Mouse (Mus musculus): ENCODE measurements around the gene Dnajc5.

Dnajc5 gene

DNA sequence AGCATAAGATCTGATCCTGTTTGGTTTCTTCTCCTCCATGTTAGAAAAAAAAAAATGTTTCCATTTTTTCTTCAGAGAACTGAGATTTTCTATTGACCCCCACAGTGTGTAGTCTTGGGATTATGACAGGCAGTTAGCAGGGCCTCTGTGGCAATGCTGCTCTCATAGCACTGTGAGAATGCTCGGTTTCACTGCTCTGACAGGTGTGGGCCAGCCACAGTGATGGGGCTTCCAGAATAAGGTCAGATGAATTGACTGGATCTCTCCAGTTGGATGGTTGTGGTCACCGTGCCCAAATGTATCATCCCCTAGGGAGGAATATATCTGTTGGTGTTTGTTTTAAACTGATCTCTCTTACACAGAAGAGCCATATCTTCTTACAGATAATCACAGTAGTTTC lies 11.1 kb upstream of the Dnajc5 start:
- in situ Hi-C loops (cut with MboI, MseI), result no loop called here

DNA sequence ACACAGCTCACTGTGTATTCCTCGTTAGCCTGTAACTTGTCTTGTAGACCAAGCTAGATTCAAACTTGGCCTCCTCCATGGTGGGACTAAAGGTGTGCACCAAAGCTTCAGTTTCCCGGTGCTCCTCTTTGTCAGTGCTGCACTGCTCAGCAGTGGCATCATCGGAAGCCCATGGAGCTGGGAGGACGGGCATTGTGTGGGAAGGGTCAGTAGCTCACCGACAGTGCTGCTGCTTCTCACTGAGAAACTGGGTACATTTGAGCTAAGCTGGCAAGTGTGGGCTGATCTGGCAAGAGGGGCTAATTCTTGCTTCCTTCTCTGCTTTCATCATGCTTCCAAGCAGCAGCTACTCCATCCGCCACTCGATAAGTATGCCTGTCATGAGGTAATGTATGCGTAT lies 9.1 kb upstream of the Dnajc5 start:
- in situ Hi-C loops (cut with MboI, MseI), result no loop called here

DNA sequence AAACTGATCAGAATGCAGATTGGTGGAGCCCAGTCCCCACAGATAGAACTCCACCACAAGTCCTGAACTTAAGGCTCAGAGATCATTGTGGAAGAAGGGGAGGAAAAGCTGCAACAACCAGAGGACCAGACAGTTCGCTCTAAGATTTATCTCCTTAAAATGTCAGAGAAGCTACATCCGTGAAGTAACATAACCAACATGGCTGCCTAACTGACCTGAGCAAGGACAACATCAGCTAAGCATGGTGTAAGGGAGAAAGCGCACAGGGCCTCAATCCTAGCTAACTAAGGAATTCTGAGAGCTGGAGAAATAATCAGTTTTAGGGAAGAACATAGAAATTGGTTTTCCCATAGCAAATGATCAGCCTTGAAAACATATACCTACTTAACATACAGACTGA lies 1.1 kb upstream of the Dnajc5 start:
- in situ Hi-C loops (cut with MboI, MseI), result no loop called here

DNA sequence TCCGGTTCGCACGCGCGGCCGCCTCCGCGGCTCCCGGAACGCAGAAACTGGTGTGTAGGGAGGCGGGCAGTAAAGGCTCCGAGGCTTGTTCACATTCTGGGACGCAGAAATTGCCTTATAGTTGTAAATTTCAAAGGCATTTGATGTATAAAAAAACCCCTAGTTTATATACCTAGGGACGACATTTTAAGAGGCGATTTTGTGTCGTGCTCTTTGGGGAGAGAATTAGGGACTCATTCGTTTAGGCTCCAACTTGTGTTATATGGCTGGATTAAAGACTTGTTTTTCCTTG lies 597 bp downstream of the Dnajc5 start:
- in situ Hi-C loops (cut with MboI, MseI), result no loop called here

DNA sequence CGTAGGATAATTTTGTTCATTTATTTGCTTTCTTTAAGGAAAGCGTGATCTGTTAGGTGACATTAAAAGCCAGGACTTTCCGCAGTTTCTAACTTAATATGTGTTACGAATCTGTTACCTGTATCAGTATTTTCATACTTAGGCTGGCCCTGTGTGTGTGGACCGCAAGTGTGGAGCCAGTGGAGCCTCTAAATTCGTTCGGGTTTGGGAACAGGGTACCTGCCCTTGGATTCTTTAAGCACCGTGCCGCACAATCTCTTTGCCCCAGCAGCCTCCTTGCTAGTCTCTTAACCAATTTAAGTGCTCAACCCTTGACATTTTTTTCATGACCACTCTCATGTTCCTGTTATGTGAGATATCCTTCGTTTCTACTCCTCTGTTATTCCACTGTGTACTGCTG lies 1.2 kb downstream of the Dnajc5 start:
- in situ Hi-C loops (cut with MboI, MseI), result no loop called here

DNA sequence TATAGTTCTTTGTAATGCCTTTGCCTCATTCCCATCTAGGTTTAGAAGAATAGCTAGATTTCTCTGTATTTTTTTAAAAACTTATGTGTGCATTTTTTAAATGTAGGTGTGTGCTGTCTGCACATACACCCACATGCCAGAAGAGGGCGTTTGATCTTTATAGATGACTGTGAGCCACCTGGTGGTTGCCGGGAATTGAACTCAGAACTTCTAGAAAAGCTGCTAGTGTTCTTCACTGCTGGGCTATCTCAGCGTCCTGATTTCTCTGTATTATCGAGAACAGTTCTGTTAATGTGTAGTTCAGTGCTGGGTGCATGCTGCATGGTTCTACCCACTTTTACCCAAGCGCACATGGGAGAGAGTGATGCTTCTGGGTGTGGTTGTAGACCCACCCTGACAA lies 2.5 kb downstream of the Dnajc5 start:
- in situ Hi-C loops (cut with MboI, MseI), result no loop called here

DNA sequence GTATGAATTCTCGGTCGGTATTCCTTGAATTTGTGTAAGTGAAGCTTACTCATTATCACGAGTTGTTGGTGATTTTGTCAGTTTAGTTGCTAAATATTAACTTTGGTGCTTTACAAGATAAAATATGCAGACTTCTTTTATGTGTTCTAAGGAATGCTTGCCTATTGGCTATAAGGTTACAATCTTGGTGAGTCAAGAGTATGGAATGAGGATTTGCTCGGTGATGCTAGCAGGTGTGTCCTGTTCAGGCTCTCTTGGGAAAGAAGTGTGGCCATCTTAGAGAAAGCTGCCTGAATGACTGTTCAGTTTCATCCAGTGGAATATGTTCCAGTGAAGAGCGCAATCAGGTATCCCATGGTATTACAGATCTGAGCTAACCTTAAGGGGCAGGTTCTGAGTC lies 5.2 kb downstream of the Dnajc5 start:
- in situ Hi-C loops (cut with MboI, MseI), result no loop called here

DNA sequence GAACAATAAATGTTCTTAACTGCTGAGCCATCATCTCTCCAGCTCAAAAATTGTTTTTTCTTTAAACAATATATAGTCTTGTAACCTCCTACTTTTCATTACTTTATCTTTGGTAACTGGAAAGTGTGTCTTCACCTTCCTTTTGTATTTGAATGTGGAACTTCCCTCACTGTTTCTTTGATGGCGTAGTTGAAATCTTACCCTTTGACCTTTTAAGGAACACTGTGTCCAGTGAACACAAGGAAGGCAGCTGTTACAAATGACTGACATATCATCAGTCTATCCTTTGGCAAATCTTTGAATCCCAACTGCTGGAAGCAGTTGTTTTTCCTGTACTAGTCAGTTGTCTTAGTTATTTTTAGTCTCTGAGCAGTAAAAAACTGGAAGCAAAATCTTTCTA lies 8.8 kb downstream of the Dnajc5 start:
- in situ Hi-C loops (cut with MboI, MseI), result no loop called here

DNA sequence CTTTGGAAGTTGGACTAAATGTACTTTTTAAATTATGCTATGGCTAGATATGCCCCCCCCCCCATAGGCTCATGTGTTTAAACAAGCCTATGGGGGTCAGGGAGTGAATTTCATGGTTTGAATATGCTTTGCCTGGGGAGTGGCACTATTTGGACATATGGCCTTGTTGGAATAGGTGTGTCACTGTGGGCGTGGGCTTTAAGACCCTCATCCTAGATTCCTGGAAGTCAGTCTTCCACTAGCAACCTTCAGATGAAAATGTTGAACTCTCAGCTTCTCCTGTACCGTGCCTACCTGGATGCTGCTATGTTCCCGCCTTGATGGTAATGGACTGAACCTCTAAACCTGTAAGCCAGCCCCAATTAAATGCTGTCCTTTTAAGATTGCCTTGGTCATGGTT lies 12.3 kb downstream of the Dnajc5 start:
- in situ Hi-C loops (cut with MboI, MseI), result loop anchor here (5.0 kb wide), 1 partner anchor 45 kb away; no protein-coding TSS in a partner anchor

DNA sequence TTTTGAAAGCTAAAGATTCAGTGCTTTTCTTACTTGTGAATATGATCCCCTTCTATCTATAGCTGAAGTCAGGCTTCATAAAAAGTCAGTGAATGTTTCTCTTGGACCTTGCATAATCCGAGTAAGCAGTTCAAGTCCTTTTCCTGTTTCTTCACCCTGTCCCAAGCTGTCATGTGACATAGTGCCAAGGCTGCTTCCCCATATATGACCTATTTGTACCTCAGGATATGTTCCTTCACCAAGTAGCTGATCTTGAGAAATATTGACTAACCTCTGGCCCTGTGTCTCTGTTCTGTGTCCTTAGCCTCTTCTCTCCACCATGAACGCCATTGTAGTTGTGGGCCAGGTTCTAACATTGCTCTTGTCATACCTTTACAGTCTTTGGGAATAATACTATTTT lies 16.1 kb downstream of the Dnajc5 start:
- in situ Hi-C loops (cut with MboI, MseI), result no loop called here

DNA sequence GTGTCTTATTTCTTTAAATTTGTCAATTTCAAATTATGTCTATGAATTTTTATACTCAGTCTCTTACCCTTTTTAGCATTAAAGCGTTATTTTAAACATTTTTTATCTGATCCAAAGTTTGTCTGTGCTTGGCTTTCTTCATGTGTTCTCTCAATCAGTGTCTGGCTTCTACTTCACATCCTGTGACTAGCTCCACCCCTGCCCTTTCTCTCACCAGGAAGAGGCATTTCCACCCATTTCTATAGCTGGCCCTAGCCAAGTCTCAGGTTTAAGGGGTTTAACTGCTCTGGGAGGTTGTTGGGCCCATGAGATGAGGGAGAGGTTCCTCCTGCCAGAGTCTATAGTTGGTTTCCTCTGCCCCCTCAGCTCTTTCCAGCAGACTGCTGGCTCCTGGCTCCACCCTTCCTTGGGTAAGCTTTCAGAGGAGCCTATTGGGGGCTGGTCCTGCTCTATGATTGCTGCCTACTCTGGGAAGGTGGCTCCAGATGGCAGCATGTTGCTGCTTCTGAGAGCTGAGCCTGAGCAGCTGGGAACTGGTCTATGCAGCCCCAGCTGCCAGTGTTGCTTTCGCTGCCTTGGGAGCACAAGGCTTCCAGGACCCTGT lies 17.3 kb downstream of the Dnajc5 start:
- in situ Hi-C loops (cut with MboI, MseI), result no loop called here

DNA sequence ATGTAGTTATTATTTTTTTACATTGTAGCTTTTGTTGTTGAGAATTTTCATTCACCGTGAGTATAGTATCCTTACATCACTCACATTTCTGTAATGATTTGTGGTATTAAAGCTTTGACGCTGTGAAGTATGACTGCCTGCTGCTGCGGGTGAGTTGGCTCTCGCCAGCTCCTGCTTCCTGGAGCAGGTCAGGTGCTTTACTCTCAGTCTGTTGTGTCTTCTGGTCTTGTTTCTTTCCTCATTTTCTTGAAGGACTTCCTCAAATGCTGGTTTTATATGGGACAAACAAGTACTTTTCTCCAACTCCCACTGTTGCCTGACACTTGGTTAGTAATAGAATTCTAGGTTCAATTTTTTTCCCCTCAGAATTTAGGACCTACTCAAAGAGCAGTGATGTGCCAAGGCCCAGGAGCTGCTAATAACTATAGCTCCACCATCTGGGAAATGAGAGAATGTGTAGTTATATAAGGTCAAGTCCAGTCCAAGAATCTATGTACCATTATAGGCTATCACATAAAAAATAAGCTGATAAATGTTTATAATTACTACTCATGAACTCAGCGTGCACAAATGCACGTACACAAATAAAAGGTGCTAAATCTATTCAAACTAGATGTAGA lies 21.6 kb downstream of the Dnajc5 start:
- in situ Hi-C loops (cut with MboI, MseI), result no loop called here

DNA sequence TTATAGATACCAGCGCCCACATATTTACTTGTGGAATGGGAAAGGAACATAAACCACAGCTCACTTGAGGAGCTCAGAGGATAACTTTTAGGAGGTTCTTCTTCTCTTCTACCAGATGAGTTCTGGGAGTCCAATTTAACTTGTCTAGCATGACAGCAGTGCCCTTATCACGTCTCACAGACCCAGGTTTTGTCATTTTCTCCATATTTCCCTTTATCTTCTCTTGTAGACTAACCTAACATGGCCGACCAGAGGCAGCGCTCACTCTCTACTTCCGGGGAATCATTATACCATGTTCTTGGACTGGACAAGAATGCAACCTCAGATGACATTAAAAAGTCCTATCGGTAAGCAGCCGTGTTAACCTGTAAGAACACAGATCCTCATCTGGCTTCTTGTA lies 25.9 kb downstream of the Dnajc5 start:
- in situ Hi-C loops (cut with MboI, MseI), result no loop called here

DNA sequence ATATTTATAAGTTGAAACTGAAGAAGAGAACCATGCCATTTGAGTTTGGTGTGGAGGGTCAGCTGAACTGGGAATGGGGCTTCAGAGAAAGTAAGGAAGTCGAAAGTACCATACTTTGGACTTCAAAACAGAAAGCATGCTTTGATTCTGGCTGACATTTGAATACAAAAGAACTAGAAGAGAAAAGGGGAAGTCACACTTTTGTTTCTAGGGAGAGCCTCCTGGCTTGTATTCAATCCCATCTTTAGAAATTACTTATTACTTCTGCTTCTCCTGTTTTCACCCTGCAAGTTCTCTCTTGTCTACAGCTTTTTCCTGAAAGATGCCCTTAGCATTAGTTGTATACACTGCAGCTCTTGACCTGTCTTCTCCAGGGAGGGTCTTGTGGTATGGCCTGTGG lies 27.9 kb downstream of the Dnajc5 start:
- in situ Hi-C loops (cut with MboI, MseI), result no loop called here

DNA sequence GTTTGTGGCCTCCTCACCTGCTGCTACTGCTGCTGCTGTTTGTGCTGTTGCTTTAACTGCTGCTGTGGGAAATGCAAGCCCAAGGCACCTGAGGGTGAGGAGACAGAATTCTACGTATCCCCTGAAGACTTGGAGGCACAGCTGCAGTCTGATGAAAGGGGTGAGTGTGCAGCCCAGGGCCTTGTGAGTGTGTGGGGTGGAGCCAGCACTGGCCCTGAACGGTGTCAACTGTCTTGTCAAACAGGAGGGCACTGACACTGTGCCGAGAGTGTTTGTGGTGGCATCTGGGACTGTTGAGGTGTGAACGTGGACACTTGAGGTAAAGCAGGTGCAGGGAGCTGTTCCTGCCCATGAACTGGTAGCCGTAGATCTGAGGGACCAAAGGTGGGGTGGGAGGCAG lies 28.4 kb downstream of the Dnajc5 start:
- in situ Hi-C loops (cut with MboI, MseI), result no loop called here

DNA sequence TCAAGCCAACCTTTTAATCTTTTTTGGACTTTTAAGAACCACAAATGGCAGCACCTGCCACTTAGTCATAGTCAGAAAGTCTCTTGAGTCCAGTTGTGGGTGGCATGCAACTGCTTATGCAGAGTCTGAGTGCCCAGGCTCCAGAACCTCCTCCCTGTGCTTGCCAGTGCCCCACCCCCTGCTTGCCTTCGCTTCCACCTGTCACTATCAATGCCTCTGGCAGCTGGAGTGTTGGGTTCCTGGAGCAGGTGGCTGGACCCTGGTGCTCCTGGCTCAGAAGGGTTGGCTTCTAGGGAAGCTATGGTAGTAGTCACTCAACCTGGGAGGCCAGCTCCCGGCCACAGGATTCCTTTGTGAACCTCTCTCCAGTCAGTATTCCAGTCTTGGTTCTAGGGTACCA lies 29.9 kb downstream of the Dnajc5 start:
- in situ Hi-C loops (cut with MboI, MseI), result no loop called here

DNA sequence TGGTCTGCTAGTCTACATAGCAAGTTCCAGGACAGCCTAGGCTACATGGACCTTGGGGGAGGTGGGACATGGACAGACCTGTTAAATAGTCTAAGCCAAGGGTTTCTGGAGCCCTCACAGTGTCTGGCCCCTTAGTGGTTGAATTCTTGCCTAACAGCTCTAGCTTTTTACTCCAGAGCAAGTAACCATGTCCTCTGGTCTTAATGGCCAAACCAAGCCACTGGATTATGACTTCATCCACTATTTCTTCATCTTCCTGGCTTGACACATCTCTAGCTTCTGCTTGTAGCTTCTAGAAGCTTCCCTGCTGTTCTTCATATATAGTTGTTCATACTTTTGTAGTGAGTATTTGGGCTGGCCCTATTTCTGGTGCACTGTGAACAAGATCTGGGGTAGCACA lies 33.5 kb downstream of the Dnajc5 start:
- in situ Hi-C loops (cut with MboI, MseI), result no loop called here

DNA sequence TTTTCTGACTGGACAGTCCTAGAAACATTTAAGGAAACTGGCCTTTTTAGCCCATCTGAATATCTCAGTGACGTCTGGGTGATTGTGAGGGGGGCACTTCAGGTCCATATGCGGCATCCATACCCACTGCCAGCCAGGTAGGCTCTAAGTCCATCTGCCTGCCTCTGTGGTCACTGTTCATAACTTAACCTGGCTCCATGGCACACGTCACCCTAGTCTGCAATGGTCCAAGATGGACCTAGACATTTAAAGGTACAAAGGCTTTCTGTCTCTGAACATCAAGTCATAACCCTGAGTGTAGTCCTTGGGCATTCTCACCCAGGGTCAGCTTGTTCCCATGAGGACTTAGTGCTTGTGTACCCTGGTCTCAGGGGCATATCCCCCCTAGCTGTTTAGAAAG lies 47.1 kb downstream of the Dnajc5 start:
- in situ Hi-C loops (cut with MboI, MseI), result loop anchor here (5.0 kb wide), 1 partner anchor 175 kb away; no protein-coding TSS in a partner anchor

DNA sequence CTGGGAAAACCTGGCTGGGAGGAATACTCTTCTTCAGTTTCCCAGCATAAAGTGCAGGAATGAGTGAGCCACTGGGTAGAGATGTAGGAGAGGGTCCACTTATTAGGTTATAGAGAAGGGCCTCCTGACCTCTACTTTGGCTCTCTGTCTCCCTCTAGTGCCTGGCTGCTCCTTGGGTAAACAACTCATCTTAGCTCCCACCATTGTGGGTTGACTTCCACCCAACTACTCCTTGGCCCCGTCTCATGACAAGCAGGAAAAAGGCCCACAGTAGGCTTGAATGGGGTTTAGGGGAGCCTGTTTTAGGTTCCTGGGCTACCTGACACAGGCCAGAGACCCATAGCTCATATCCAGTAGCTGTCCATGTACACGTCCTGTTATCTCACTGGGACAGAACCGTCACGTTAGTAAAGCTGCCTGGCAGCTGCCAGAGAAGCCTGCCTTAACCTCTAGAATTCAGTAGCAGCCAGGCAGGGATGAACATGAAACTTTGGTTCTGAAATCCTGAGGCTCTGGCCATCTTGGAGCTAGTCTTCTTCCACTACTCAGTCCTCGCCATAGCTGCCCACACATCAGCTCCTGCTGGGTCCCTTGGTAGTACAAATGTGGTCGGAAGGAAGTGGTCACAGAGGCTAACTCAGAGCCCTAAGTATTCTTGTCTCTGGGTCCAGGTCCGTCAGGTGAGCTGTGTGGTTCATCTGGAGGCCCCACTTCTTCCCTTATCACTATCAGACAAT lies 48.2 kb downstream of the Dnajc5 start:
- in situ Hi-C loops (cut with MboI, MseI), result loop anchor here (5.0 kb wide), 1 partner anchor 176 kb away; no protein-coding TSS in a partner anchor

DNA sequence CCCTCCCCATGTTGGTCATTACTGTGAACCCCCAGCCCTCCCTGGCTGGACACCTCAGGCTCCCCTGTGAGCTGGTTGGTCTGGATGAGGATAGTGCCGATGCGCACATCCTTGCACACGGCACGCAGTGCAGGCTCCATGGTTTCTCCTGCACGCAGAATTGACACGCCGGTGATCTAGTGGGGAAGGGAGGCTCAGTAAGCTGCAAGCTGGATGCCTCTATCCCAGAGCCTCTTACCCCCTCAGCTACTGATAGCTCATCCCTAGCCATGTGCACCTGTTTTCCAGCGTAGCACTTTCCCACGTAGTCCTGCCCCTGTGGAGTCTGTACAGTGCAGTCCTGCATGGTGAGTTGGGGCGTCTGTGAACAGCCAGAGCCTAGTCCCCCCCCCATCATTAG lies 49.6 kb downstream of the Dnajc5 start:
- in situ Hi-C loops (cut with MboI, MseI), result loop anchor here (5.0 kb wide), 1 partner anchor 178 kb away; no protein-coding TSS in a partner anchor

DNA sequence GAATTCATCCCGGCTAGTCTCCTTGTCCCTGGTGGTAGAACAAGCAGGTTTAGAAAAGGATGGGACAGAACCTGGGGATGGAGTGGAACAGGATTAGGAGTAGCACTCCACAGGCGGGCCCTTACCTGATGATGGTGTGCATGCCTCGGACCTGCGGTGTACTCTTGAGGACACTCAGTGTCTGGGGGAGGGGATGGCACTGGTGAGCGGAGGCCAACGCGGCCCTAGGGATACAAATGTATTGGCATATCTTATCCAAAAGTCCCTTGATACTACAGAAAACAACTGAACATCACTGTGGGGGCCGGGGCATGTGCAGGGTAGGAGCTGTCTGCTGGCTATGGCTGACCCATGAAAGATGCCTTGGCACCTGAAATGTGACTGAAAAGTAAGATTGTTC lies 50.1 kb downstream of the Dnajc5 start:
- in situ Hi-C loops (cut with MboI, MseI), result no loop called here

DNA sequence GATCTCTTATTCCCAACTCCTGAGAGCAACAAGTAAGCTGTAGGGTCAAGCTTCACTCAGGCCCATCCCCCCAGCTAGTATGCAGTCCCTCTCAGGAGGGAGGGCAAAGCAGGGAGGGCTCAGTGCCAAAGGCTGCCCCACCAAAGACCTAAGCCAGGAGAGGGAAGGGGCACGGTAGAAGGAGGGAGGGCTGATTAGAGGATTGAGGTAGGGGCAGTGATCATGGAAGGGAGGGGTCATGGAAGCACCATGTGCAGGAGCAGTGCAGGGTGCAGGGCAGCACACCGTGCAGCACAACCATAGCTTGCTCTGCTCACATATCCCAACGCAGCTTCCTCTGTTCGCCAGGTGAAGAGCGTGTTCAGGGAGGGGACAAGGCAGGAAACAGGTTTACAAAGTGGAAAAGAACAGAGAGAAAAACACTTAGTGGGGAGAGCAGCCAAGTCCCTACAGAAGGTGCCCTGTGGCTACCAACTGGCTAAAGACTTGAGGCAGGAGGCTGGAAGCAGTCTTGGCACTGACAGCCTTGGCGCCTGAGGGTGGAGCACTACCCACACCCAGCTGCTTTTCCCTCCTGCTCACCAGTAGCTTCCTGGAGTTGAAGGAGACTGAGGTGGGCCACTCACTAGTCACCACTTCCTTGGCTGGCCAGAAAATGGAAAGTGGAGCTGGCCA lies 50.8 kb downstream of the Dnajc5 start:
- in situ Hi-C loops (cut with MboI, MseI), result no loop called here

All from regulatory T cell (primary cell).